Mouse (Mus musculus): ENCODE measurements around the gene Acy3.

GRCm38 (mm10) chr19:3948546-3948945 is 37.8 kb upstream of the Acy3 start:
- TF ChIP-seq POLR2A (IDR thresholded peaks at IDR 0.05; ENCODE audit: insufficient read length, low read depth) (no peak), MAX (IDR thresholded peaks at IDR 0.05; ENCODE audit: low read depth) (no peak), USF1 (IDR thresholded peaks at IDR 0.05; ENCODE audit: low read depth) (no peak), TCF12 (IDR thresholded peaks at IDR 0.05; ENCODE audit: insufficient read depth, poor library complexity, severe bottlenecking) (no peak), MYOD1 (IDR thresholded peaks at IDR 0.05; ENCODE audit: control insufficient read depth in 1 of 3, insufficient read length in 2 of 3, low read depth in 2 of 3) (no peak), CEBPB (IDR thresholded peaks at IDR 0.05; ENCODE audit: insufficient read depth, poor library complexity, severe bottlenecking) (no peak), TCF3 (IDR thresholded peaks at IDR 0.05; ENCODE audit: insufficient read length, low read depth) (no peak), MYOG (IDR thresholded peaks at IDR 0.05; ENCODE audit: control insufficient read depth in 1 of 3, insufficient read depth in 1 of 3, insufficient read length in 2 of 3, low read depth in 2 of 3) (no peak)

All from myocyte (in vitro differentiated cells).